20 mouse cellular contexts compared by ENCODE assay signal in the genomic region with DNA sequence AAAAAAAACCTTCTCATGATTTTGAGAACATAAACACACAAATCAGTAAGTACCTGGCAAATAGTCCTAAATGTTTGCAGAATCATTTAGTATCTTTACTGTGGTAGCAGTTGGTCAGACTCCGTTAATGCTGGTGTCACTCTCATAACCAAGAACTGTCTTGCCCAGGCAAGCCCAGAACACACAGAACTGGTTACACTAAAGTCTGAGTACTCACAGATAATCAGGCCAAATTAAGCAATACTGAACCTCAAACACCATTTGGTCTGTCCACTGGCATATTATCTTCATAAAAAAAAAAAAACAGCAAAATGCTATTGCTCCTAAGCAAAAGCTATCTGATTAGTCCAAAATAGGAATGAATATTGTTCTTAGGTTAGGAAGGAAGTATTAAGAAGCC.
"Had no signal": no experiment of that assay in that cellular context is flagged by ENCODE, and none has a peak within 500 bp of the region (broad histone marks: within the 10 kb centered on the region; RNA-seq: fewer than 3 reads in every experiment).

No protein-coding gene starts in this region.

- H3K27ac ChIP-seq: liver, embryonic 14.5 days; midbrain, embryonic 10.5 days; midbrain, embryonic 12.5 days; neural tube, embryonic 13.5 days; neural tube, embryonic 15.5 days had no signal

- ATAC-seq: midbrain, embryonic 16.5 days had no signal

- H3K4me2 ChIP-seq: lung, embryonic 14.5 days; midbrain, embryonic 12.5 days; neural tube, embryonic 13.5 days; neural tube, embryonic 15.5 days had no signal

- H3K9ac ChIP-seq: liver, embryonic 14.5 days; lung, embryonic 14.5 days; midbrain, embryonic 12.5 days; neural tube, embryonic 13.5 days; neural tube, embryonic 15.5 days had no signal

- H3K4me3 ChIP-seq: midbrain, embryonic 10.5 days; midbrain, embryonic 12.5 days; myocyte; neural tube, embryonic 13.5 days; neural tube, embryonic 15.5 days had no signal

- H3K4me1 ChIP-seq: midbrain, embryonic 10.5 days; midbrain, embryonic 12.5 days; neural tube, embryonic 13.5 days; neural tube, embryonic 15.5 days had no signal

- H3K9me3 ChIP-seq: midbrain, embryonic 10.5 days; midbrain, embryonic 12.5 days; neural tube, embryonic 13.5 days; neural tube, embryonic 15.5 days had no signal

- DNase-seq: lung, adult 18-20 months; lung, embryonic 14.5 days; lung, postnatal 10 days; lung, postnatal 4 days; midbrain, embryonic 14.5 days; retina, postnatal 1 day; right cerebral cortex, adult 18-20 months; right cerebral cortex, postnatal 25 days; right cerebral cortex, postnatal 4 days; spleen, adult 18-20 months; thymus, adult 2 months; thymus, postnatal 25 days; thymus, postnatal 4 days had no signal

- H3K27me3 ChIP-seq: midbrain, embryonic 12.5 days; neural tube, embryonic 13.5 days; neural tube, embryonic 15.5 days had no signal
